Mouse (Mus musculus): Measurements from ENCODE around the gene Tmem168. TPM values are rescaled to one million over a fixed set of nuclear protein-coding genes. Genes with fewer than 3 reads are reported as not detected.

The Tmem168 gene
- total and polyA plus RNA-seq, 3 experiments: 12.0 to 23.0 TPM; not detected in 1

GRCm38 (mm10) chr6:13617110-13617509 is 9.2 kb upstream of the Tmem168 start (continued):
- TF ChIP-seq SIN3A (IDR thresholded peaks at IDR 0.05; ENCODE audit: low read length) (peak; percentile 74), USF2 (IDR thresholded peaks at IDR 0.05; ENCODE audit: borderline replicate concordance in 1 of 2, insufficient read depth in 1 of 2, low read depth in 1 of 2, low read length in 2 of 2) (no peak), ELF1 (IDR thresholded peaks at IDR 0.05; ENCODE audit: low read depth, low read length) (0 out of 2 replicates have a peak, but pooled peaks have one; percentile 13), POLR2AphosphoS2 (IDR thresholded peaks at IDR 0.05; ENCODE audit: low read length) (no peak), ZC3H11A (IDR thresholded peaks at IDR 0.05; ENCODE audit: low read depth, low read length) (no peak), HCFC1 (IDR thresholded peaks at IDR 0.05; ENCODE audit: low read depth, low read length) (no peak), ZNF384 (IDR thresholded peaks at IDR 0.05; ENCODE audit: low read depth, low read length) (no peak), POLR2AphosphoS5 (IDR thresholded peaks at IDR 0.05; ENCODE audit: borderline replicate concordance, low read depth, low read length) (no peak), GABPA (IDR thresholded peaks at IDR 0.05; ENCODE audit: low read depth, low read length) (peak; percentile 49; the same call in 1 of the 2 replicates)

GRCm38 (mm10) chr6:13614568-13614967 is 6.7 kb upstream of the Tmem168 start:
- H3K4me1 ChIP-seq (ENCODE audit: control insufficient read depth in 1 of 2, insufficient read depth in 2 of 2, low read length in 2 of 2): peaks cover 22 to 50% of the 10 kb centered on the region in 2 experiments
- peak overlapping the region; percentile 43 for H3K27ac ChIP-seq (ENCODE audit: control insufficient read depth, low read depth, low read length)

GRCm38 (mm10) chr6:13613671-13614070 is 5.8 kb upstream of the Tmem168 start:
- no peaks in the 10 kb centered on the region for H3K79me2 ChIP-seq (ENCODE audit: control insufficient read depth, insufficient read depth, low read length, poor library complexity)
- peaks cover 22 to 47% of the 10 kb centered on the region in 2 experiments for H3K4me1 ChIP-seq (ENCODE audit: control insufficient read depth in 1 of 2, insufficient read depth in 2 of 2, low read length in 2 of 2)
- DNase-seq (ENCODE audit: low read depth, low spot score): no peak
- H3K27ac ChIP-seq (ENCODE audit: control insufficient read depth, low read depth, low read length): no peak overlapping the region
- TF ChIP-seq NELFE (IDR thresholded peaks at IDR 0.05; ENCODE audit: low read depth, low read length): no peak
- no peak for TF ChIP-seq POLR2A (IDR thresholded peaks at IDR 0.05; ENCODE audit: control insufficient read depth in 1 of 2, insufficient read depth in 1 of 2, low read depth in 1 of 2, low read length in 2 of 2, poor library complexity in 1 of 2)
- no peak for TF ChIP-seq ZMIZ1 (IDR thresholded peaks at IDR 0.05; ENCODE audit: low read depth, low read length)
- TF ChIP-seq MAX (IDR thresholded peaks at IDR 0.05; ENCODE audit: low read length): no peak
- TF ChIP-seq KAT2A (conservative IDR thresholded peaks at IDR 0.05; ENCODE audit: low read depth, low read length): no peak
- TF ChIP-seq EP300 (IDR thresholded peaks at IDR 0.05; ENCODE audit: low read depth in 1 of 2, low read length in 2 of 2): no peak
- no peak for TF ChIP-seq ELF1 (IDR thresholded peaks at IDR 0.05; ENCODE audit: low read depth, low read length)
- no peak for TF ChIP-seq TBP (IDR thresholded peaks at IDR 0.05; ENCODE audit: low read depth, low read length)
- TF ChIP-seq CHD2 (IDR thresholded peaks at IDR 0.05; ENCODE audit: low read length): no peak
- peaks cover 0 to 51% of the 10 kb centered on the region in 2 experiments; a peak in 2 of 4 replicates for H3K36me3 ChIP-seq (ENCODE audit: control insufficient read depth in 1 of 2, insufficient read depth in 2 of 2, low read length in 2 of 2)
- H3K9ac ChIP-seq (ENCODE audit: control insufficient read depth, low read depth, low read length, poor library complexity, severe bottlenecking): no peak overlapping the region
- H3K4me3 ChIP-seq (ENCODE audit: control insufficient read depth in 1 of 2, insufficient read depth in 1 of 2, low read depth in 2 of 2, low read length in 2 of 2): no peak overlapping the region
- no peaks in the 10 kb centered on the region for H3K9me3 ChIP-seq (replicated peaks; ENCODE audit: insufficient read depth, low read length)
- no peaks in the 10 kb centered on the region for H3K27me3 ChIP-seq (ENCODE audit: control insufficient read depth in 1 of 2, insufficient read depth in 2 of 2, low read length in 2 of 2)

More at GRCm38 (mm10) chr6:13614568-13614967, 6.7 kb upstream of the Tmem168 start:
- peaks cover 0 to 60% of the 10 kb centered on the region in 2 experiments; a peak in 2 of 4 replicates for H3K36me3 ChIP-seq (ENCODE audit: control insufficient read depth in 1 of 2, insufficient read depth in 2 of 2, low read length in 2 of 2)
- H3K27me3 ChIP-seq (ENCODE audit: control insufficient read depth in 1 of 2, insufficient read depth in 2 of 2, low read length in 2 of 2): no peaks in the 10 kb centered on the region
- H3K4me3 ChIP-seq (ENCODE audit: control insufficient read depth in 1 of 2, insufficient read depth in 1 of 2, low read depth in 2 of 2, low read length in 2 of 2): no peak overlapping the region; a peak in 1 of 4 replicates
- DNase-seq (ENCODE audit: low read depth, low spot score): peak; percentile 51
- H3K9me3 ChIP-seq (replicated peaks; ENCODE audit: insufficient read depth, low read length): no peaks in the 10 kb centered on the region
- no peaks in the 10 kb centered on the region for H3K79me2 ChIP-seq (ENCODE audit: control insufficient read depth, insufficient read depth, low read length, poor library complexity)
- H3K9ac ChIP-seq (ENCODE audit: control insufficient read depth, low read depth, low read length, poor library complexity, severe bottlenecking): no peak overlapping the region
- peak in 1 of 2 experiments; percentile 27; a peak in 3 of 4 replicates for TF ChIP-seq EP300 (IDR thresholded peaks at IDR 0.05; ENCODE audit: low read depth in 1 of 2, low read length in 2 of 2)
- TF ChIP-seq BHLHE40 (IDR thresholded peaks at IDR 0.05; ENCODE audit: borderline replicate concordance, low read depth, low read length): no peak
- no peak for TF ChIP-seq MAFK (IDR thresholded peaks at IDR 0.05; ENCODE audit: borderline replicate concordance, low read depth, low read length)
- TF ChIP-seq GATA1 (IDR thresholded peaks at IDR 0.05; ENCODE audit: low read depth, low read length): peak; percentile 44; the same call in 1 of the 2 replicates
- no peak for TF ChIP-seq NRF1 (IDR thresholded peaks at IDR 0.05; ENCODE audit: insufficient read depth, low read depth, low read length, poor library complexity, severe bottlenecking)
